Mouse (Mus musculus) lung, adult 2 months (tissue): ENCODE data around the gene Slc39a10.

Source experiments
- CTCF ChIP-seq: fragments of 200-500 bp; IDR thresholded peaks from 2 replicates; pipeline ENCODE4 v1.5.1; 2011; ENCODE audit warnings: mild to moderate bottlenecking, low read length, control low read depth; ENCODE audit not compliant: insufficient read depth
- POLR2A ChIP-seq: fragments of 200-500 bp; IDR thresholded peaks from 2 replicates; pipeline ENCODE4 v1.6.1; 2011; ENCODE audit warnings: low read depth, mild to moderate bottlenecking, control low read depth, low read length, borderline replicate concordance; ENCODE audit errors: extremely low read depth

DNA sequence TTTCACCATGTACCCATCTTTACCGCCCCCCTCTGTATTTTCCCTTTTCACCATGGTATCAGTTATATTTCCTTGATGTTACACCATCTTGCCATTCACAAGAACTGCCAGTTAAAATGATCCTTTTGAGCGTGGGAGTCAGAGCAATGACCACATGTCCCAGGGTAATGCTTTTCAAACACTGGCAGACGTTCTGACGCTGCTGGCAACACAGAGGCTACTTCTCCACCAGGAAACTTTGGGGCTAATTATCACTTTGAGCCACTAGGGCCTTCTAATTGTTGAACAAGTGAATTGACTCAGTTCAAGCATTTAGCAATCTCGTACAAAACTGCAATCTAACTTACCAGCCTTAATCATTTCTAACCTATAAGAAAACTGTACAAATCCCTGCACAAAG is 47.4 kb downstream of the Slc39a10 start:
- TF ChIP-seq CTCF (no peak), POLR2A (no peak)
